Comparison of ENCODE assay signal across 14 mouse cellular contexts in the genomic region with DNA sequence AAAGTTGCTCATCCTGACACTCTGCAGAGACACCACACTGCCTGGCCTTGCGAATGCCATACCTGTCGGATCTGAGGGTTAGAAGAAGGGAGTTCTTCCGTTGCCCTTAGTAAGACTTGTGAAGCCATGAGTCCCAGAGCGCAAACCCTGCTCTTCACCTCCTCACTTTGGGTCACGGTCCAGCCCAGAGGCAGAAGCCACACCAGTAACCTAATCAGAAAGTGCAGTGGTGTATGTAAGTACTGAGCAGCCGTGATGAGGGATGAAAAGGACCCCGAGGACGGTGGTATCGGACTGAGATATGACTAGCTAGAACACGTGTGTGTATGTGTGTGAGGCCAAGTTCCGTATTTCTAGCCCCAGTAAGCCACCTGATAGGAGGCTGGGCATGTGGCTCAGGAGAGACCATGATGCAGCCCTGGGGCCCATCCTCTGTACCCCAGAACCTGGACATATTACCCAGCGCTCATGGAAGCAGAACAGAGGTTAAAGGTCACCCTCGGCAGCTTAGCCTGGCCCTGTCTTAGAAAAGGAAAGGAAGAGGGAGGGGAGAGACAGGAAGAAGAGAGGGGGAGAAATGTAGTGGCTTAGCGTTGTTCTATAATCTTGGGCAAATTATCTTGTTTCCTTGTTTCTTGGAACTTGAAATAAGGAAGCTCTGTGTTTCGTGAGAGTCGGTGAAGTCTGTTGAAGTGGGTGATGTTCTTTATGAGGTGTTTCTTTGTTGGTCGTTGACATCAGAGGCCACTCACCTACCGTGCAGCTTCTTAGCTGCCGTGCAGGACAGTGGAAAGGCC. TPM values are rescaled to one million over a fixed set of nuclear protein-coding genes. Genes with fewer than 3 reads are reported as not detected.
A peak's percentile ranks its signal among the peaks of the same experiment; 100 is the strongest.
DNase-seq lines count a peak whose midpoint lies in the region; ATAC-seq and TF ChIP-seq lines count a peak whose summit lies in the region.
"Had no signal": no experiment of that assay in that cellular context is flagged by ENCODE, and none has a peak within 500 bp of the region (broad histone marks: within the 10 kb centered on the region; RNA-seq: fewer than 3 reads in every experiment).

No protein-coding gene starts in this region.

- peak in 1 of 2 experiments; percentile 60; a peak in 1 of 4 replicates for TF ChIP-seq POLR2A in MEL (IDR thresholded peaks at IDR 0.05; ENCODE audit: control insufficient read depth in 1 of 2, insufficient read depth in 1 of 2, low read depth in 1 of 2, low read length in 2 of 2, poor library complexity in 1 of 2)

- DNase-seq in intestine, embryonic 14.5 days (ENCODE audit: low spot score), result no peak
- DNase-seq in MEL (ENCODE audit: low read depth, low spot score) (peak; percentile 93), MN1 (ENCODE audit: low spot score) (no peak)
- DNase-seq in liver, embryonic 14.5 days (ENCODE audit: low read depth in 3 of 3, low spot score in 3 of 3), result peak in 2 of 3 experiments; percentile 35 to 45
- DNase-seq in gastrocnemius, postnatal 25 days, result no peak
- DNase-seq: adrenal gland, adult 8-10 months; cerebellum, adult 2 months; gastrocnemius, postnatal 36 days; kidney, adult 11 months; thymus, adult 2 months had no signal

- H3K9ac ChIP-seq in intestine, embryonic 14.5 days (ENCODE audit: low read length), result no peak overlapping the region
- H3K9ac ChIP-seq in intestine, postnatal 0 days (ENCODE audit: low read depth, low read length), result no peak overlapping the region
- peak overlapping the region; percentile 59 for H3K9ac ChIP-seq in MEL (ENCODE audit: control insufficient read depth, low read depth, low read length, poor library complexity, severe bottlenecking)
- peak overlapping the region; percentile 60 for H3K9ac ChIP-seq in liver, embryonic 14.5 days (replicated peaks)
- H3K9ac ChIP-seq: neural tube, embryonic 12.5 days had no signal

- H3K4me1 ChIP-seq in intestine, embryonic 14.5 days (replicated peaks; ENCODE audit: control insufficient read depth, insufficient read depth, low read length), result peaks cover 33% of the 10 kb centered on the region
- H3K4me1 ChIP-seq in intestine, postnatal 0 days (replicated peaks; ENCODE audit: control insufficient read depth, insufficient read depth, low read length), result no peaks in the 10 kb centered on the region
- H3K4me1 ChIP-seq in MEL (ENCODE audit: control insufficient read depth in 1 of 2, insufficient read depth in 2 of 2, low read length in 2 of 2), result peaks cover 39 to 48% of the 10 kb centered on the region in 2 experiments
- H3K4me1 ChIP-seq in liver, embryonic 14.5 days (replicated peaks; ENCODE audit: control insufficient read depth in 2 of 2, insufficient read depth in 2 of 2, low read length in 1 of 2), result peaks cover 54 to 60% of the 10 kb centered on the region in 2 experiments

- peak overlapping the region; percentile 47; the same call in 1 of the 2 replicates for H3K27ac ChIP-seq in intestine, embryonic 14.5 days (ENCODE audit: low read depth)
- H3K27ac ChIP-seq in intestine, postnatal 0 days (ENCODE audit: low read depth, low read length), result no peak overlapping the region
- peak overlapping the region; percentile 95 for H3K27ac ChIP-seq in MEL (ENCODE audit: control insufficient read depth, low read depth, low read length)
- H3K27ac ChIP-seq in liver, embryonic 14.5 days, result peak overlapping the region; percentile 98
- H3K27ac ChIP-seq: left cerebral cortex, adult 2 months; neural tube, embryonic 12.5 days had no signal

- H3K4me3 ChIP-seq in intestine, embryonic 14.5 days (ENCODE audit: low read depth, low read length), result no peak overlapping the region
- no peak overlapping the region for H3K4me3 ChIP-seq in intestine, postnatal 0 days (ENCODE audit: low read depth, low read length)
- peak overlapping the region in 1 of 2 experiments; percentile 13; a peak in 2 of 4 replicates for H3K4me3 ChIP-seq in MEL (ENCODE audit: control insufficient read depth in 1 of 2, insufficient read depth in 1 of 2, low read depth in 2 of 2, low read length in 2 of 2)
- H3K4me3 ChIP-seq in liver, embryonic 14.5 days (ENCODE audit: insufficient read depth in 1 of 2, low read depth in 2 of 2, low read length in 2 of 2), result peak overlapping the region; percentile 21 to 50
- H3K4me3 ChIP-seq: left cerebral cortex, adult 2 months; neural tube, embryonic 12.5 days had no signal

- no peak for TF ChIP-seq RAD21 in MEL (IDR thresholded peaks at IDR 0.05; ENCODE audit: low read depth, low read length)

- peaks cover 29% of the 10 kb centered on the region for H3K36me3 ChIP-seq in intestine, embryonic 14.5 days (ENCODE audit: control insufficient read depth, insufficient read depth, low read length)
- H3K36me3 ChIP-seq in intestine, postnatal 0 days (ENCODE audit: control insufficient read depth, insufficient read depth), result peaks cover 35% of the 10 kb centered on the region
- peaks cover 2 to 44% of the 10 kb centered on the region in 2 experiments; a peak in 3 of 4 replicates for H3K36me3 ChIP-seq in MEL (ENCODE audit: control insufficient read depth in 1 of 2, insufficient read depth in 2 of 2, low read length in 2 of 2)
- H3K36me3 ChIP-seq in liver, embryonic 14.5 days (replicated peaks; ENCODE audit: control insufficient read depth, insufficient read depth, low read depth), result no peaks in the 10 kb centered on the region; the same call in 1 of the 2 replicates

- WGBS in intestine, embryonic 14.5 days, result 66% methylated on average over 19 of the region's 19 CpGs
- 73% methylated on average over 19 of the region's 19 CpGs for WGBS in intestine, postnatal 0 days
- 35% methylated on average over 19 of the region's 19 CpGs for WGBS in liver, embryonic 14.5 days (ENCODE audit: insufficient replicate concordance)

- no peaks in the 10 kb centered on the region for H3K9me3 ChIP-seq in intestine, embryonic 14.5 days (ENCODE audit: control insufficient read depth, low read length)
- no peaks in the 10 kb centered on the region for H3K9me3 ChIP-seq in intestine, postnatal 0 days (ENCODE audit: control insufficient read depth)
- no peaks in the 10 kb centered on the region for H3K9me3 ChIP-seq in MEL (replicated peaks; ENCODE audit: insufficient read depth, low read length)
- no peaks in the 10 kb centered on the region for H3K9me3 ChIP-seq in liver, embryonic 14.5 days (ENCODE audit: control insufficient read depth, low read length)
- H3K9me3 ChIP-seq: neural tube, embryonic 12.5 days had no signal

- peak; percentile 72 to 79; a peak in 3 of 4 replicates for TF ChIP-seq EP300 in MEL (IDR thresholded peaks at IDR 0.05; ENCODE audit: low read depth in 1 of 2, low read length in 2 of 2)
- TF ChIP-seq EP300 in liver, embryonic 14.5 days (IDR thresholded peaks at IDR 0.05; ENCODE audit: low read depth), result no peak

- H3K27me3 ChIP-seq in intestine, embryonic 14.5 days (replicated peaks; ENCODE audit: control insufficient read depth, insufficient read depth, low read length), result no peaks in the 10 kb centered on the region
- H3K27me3 ChIP-seq in intestine, postnatal 0 days (replicated peaks; ENCODE audit: control insufficient read depth, insufficient read depth, low read length), result no peaks in the 10 kb centered on the region
- no peaks in the 10 kb centered on the region for H3K27me3 ChIP-seq in MEL (ENCODE audit: control insufficient read depth in 1 of 2, insufficient read depth in 2 of 2, low read length in 2 of 2)
- no peaks in the 10 kb centered on the region for H3K27me3 ChIP-seq in liver, embryonic 14.5 days (ENCODE audit: control insufficient read depth, insufficient read depth, low read length)
- H3K27me3 ChIP-seq: neural tube, embryonic 12.5 days had no signal

- TF ChIP-seq CTCF in intestine, postnatal 0 days (IDR thresholded peaks at IDR 0.05; ENCODE audit: low read depth), result no peak
- no peak for TF ChIP-seq CTCF in MEL (IDR thresholded peaks at IDR 0.05 in 2 of 3, conservative IDR thresholded peaks at IDR 0.05 in 1 of 3; ENCODE audit: control insufficient read depth in 1 of 3, insufficient read depth in 1 of 3, low read depth in 2 of 3, low read length in 3 of 3, poor library complexity in 1 of 3, severe bottlenecking in 1 of 3)
- TF ChIP-seq CTCF in liver, embryonic 14.5 days (IDR thresholded peaks at IDR 0.05; ENCODE audit: low read depth), result no peak

- ATAC-seq in intestine, embryonic 14.5 days (replicated peaks; ENCODE audit: low FRiP score, low TSS enrichment, low read depth), result no peak
- no peak for ATAC-seq in intestine, postnatal 0 days
- peak; percentile 36 for ATAC-seq in common myeloid progenitor, adult 5-6 weeks (replicated peaks; ENCODE audit: low read depth, poor library complexity, severe bottlenecking)
- ATAC-seq in liver, embryonic 14.5 days (ENCODE audit: insufficient read depth), result peak; percentile 38

- H3K4me2 ChIP-seq in intestine, embryonic 14.5 days (ENCODE audit: low read length), result no peak overlapping the region
- no peak overlapping the region for H3K4me2 ChIP-seq in intestine, postnatal 0 days (replicated peaks; ENCODE audit: low read depth)
- peak overlapping the region; percentile 65 for H3K4me2 ChIP-seq in liver, embryonic 14.5 days (ENCODE audit: low read depth)
- H3K4me2 ChIP-seq: neural tube, embryonic 12.5 days had no signal

- H3K79me2 ChIP-seq in MEL (ENCODE audit: control insufficient read depth, insufficient read depth, low read length, poor library complexity), result no peaks in the 10 kb centered on the region

TF ChIP-seq in MEL, 35 proteins besides CTCF, POLR2A, EP300 and RAD21 (continues in another document):
- TF ChIP-seq TBP (IDR thresholded peaks at IDR 0.05; ENCODE audit: low read depth, low read length), result peak; percentile 52; the same call in 1 of the 2 replicates

RNA-seq across cellular contexts. Expression of a gene that starts 43.5 kb away (rescaled TPM):
- polyA plus RNA-seq in intestine, embryonic 14.5 days (2014; fragmentation: Nextera tagmentation; extraction: Ambion mirVana), result 2.8 and 3.0 TPM in 2 replicates
- 1.1 and 1.4 TPM in 2 replicates for polyA plus RNA-seq in intestine, postnatal 0 days (2015; fragmentation: Nextera tagmentation; extraction: Ambion mirVana)
- 8.2 and 8.7 TPM in 2 replicates for total RNA-seq in MEL (2012; rRNA removed)
- polyA plus RNA-seq in MEL (2012; ENCODE audit: insufficient read depth in 1 of 2, insufficient read length in 2 of 2, low read depth in 1 of 2, low replicate concordance in 2 of 2, missing spikeins in 1 of 2), result 1 to 10 TPM in 1 of 2 experiments, not detected in 1; 5.6 TPM
- total RNA-seq in common myeloid progenitor, adult 5-6 weeks (2017), result 5.4 and 5.7 TPM in 2 replicates
- polyA plus RNA-seq in liver, embryonic 14.5 days (2012; rRNA removed), result 1.4 and 1.6 TPM in 2 replicates
- polyA plus RNA-seq in liver, embryonic 14.5 days (2014; fragmentation: Nextera tagmentation; extraction: Ambion mirVana), result 0.62 and 0.77 TPM in 2 replicates
- total RNA-seq in gastrocnemius, postnatal 25 days (2021), result 1 to 10 TPM; 4.0 to 4.9 TPM

RNA-seq across cellular contexts. Expression of a gene that starts 55.4 kb away (rescaled TPM):
- 22.2 and 22.4 TPM in 2 replicates for polyA plus RNA-seq in intestine, embryonic 14.5 days (2014; fragmentation: Nextera tagmentation; extraction: Ambion mirVana)
- polyA plus RNA-seq in intestine, postnatal 0 days (2015; fragmentation: Nextera tagmentation; extraction: Ambion mirVana), result 47.1 and 48.9 TPM in 2 replicates
- total RNA-seq in MEL (2012; rRNA removed), result 17.0 and 20.8 TPM in 2 replicates
- polyA plus RNA-seq in MEL (2012; ENCODE audit: insufficient read depth in 1 of 2, insufficient read length in 2 of 2, low read depth in 1 of 2, low replicate concordance in 2 of 2, missing spikeins in 1 of 2), result 10 to 100 TPM in 1 of 2 experiments, not detected in 1; 71.8 TPM
- total RNA-seq in common myeloid progenitor, adult 5-6 weeks (2017), result 20.5 and 29.0 TPM in 2 replicates
- polyA plus RNA-seq in liver, embryonic 14.5 days (2012; rRNA removed), result 9.8 and 10.4 TPM in 2 replicates
- 6.7 and 10.6 TPM in 2 replicates for polyA plus RNA-seq in liver, embryonic 14.5 days (2014; fragmentation: Nextera tagmentation; extraction: Ambion mirVana)
- 10 to 100 TPM; 10.0 to 12.9 TPM for total RNA-seq in gastrocnemius, postnatal 25 days (2021)

Comparison
In these comparisons a context has a peak if more than half of its experiments do, and no peak if none do; other contexts are left out.
1. ATAC-seq: peak in common myeloid progenitor, adult 5-6 weeks (single experiment) and liver, embryonic 14.5 days (single experiment); none in intestine, embryonic 14.5 days (single experiment) and intestine, postnatal 0 days (single experiment).
2. DNase-seq: peak in MEL (single experiment) and liver, embryonic 14.5 days (2 of 3); none in intestine, embryonic 14.5 days (single experiment), MN1 (single experiment) and gastrocnemius, postnatal 25 days (single experiment).
3. H3K4me3 ChIP-seq: peak in liver, embryonic 14.5 days (2 of 2); none in intestine, embryonic 14.5 days (single experiment) and intestine, postnatal 0 days (single experiment).
4. H3K9ac ChIP-seq: peak in MEL (single experiment) and liver, embryonic 14.5 days (single experiment); none in intestine, embryonic 14.5 days (single experiment) and intestine, postnatal 0 days (single experiment).